Mouse (Mus musculus): Measurements from ENCODE around the gene Mfn1. TPM values are rescaled to one million over a fixed set of nuclear protein-coding genes. Genes with fewer than 3 reads are reported as not detected.

The Mfn1 gene
- polyA plus RNA-seq, 1 experiment from 2014 or later, result 41.7 TPM

DNA sequence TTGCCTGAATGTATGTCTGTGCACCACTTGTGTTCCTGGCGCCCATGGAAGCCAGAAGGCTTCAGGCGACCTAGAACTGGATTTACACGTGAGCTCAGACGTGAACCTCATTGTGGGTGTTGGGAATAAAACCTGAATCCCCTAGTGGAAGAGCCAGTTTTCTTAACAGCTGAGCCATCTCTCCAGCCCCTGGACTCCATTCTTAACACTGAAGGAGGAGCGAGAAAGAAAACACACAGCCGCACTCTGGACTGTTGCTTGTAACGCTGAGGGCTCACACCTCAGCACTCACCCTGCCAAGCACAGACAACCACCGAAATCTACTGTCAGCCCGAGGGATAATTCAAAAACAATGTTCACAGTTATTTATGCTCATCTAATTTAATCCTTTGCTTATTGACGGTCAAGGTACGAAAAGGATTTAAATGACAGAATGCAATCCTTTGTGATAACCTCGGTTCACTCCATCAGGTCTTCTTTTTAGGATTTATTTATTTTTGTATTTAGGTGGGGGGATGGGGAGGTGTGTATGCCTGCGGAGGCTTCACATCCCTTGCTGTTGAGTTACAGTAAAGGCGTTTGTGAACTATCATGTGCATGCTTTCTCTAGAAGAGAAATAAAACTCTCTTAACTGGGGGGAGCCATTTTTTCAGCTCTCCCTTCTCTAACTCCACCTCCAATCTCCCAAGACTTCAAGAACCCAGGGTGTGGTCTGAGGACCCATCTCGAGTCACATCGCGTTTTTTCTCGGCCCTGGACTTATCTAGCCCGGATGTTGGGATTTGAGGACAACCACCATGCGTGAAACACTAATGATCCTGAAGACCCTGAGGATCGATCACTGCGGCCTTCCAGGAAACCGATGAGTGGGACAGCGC, 19.5 kb upstream of the Mfn1 start, which contains the start of gene Zfp639:
Gene Zfp639 (plus strand): TSS at position 764 of the 879 bp plus-strand sequence.
- WGBS, result 7% methylated on average over 24 of the region's 24 CpGs
- H3K9ac ChIP-seq, result peak within 1 kb of the TSS; percentile 84
- no peaks in the 10 kb centered on the region for H3K9me3 ChIP-seq (ENCODE audit: control insufficient read depth, low read length)
- no peak; the same call in 1 of the 2 replicates for ATAC-seq (ENCODE audit: low FRiP score)
- no peaks in the 10 kb centered on the region for H3K27me3 ChIP-seq (ENCODE audit: control insufficient read depth, insufficient read depth, low read length)
- peak; percentile 46 for DNase-seq (ENCODE audit: low spot score)
- peak within 1 kb of the TSS; percentile 74 for H3K4me3 ChIP-seq (replicated peaks; ENCODE audit: low read length)
- H3K36me3 ChIP-seq (replicated peaks; ENCODE audit: control insufficient read depth, insufficient read depth), result 0 out of 2 replicates have a peak, but pooled peaks cover 2% of the 10 kb centered on the region
- H3K27ac ChIP-seq, result peak within 1 kb of the TSS; percentile 60
- H3K4me1 ChIP-seq (replicated peaks; ENCODE audit: control insufficient read depth, insufficient read depth, low read length), result peaks cover 21% of the 10 kb centered on the region; the same call in 1 of the 2 replicates
- H3K4me2 ChIP-seq (replicated peaks), result peak within 1 kb of the TSS; percentile 62

DNA sequence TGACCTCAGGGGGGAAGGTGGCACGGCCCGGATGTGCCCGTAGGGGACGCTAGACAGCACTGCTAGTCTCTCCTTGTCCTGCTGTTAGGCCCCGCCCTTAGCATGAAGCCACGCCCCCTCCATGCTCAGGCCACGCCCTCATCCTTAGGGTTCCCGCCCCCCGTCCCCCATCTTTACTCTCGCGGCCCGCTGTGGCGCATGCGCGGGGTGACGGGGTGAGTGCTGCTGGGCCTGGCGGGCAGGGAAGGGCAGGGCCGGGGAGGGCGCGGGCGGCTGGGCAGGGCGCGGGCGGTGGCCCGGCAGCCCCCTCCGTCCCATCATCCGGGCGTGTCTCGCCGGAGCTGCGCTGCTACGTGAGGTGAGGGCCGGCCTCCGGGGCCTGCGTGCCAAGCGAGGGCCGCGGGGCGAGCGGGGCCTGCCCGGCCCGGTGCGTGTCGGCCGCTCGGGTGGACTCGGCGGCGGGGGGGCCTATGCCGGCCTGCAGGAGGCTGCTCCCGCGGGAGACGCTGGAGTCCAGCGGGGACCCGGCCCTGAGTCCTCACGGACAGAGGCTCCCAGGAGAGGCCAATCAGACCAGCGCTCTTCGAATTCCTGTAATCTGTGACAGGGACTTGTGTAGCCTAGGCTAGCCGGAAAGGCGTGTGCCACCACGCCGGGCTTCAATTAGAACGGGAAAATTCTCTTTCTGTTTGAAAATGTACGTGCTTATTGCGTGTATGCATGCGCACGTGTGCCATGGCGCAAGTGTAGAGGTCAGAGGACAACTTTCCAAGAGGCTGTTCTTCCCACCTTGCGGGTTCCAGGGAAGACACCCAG, 18.7 kb upstream of the Mfn1 start:
- ATAC-seq (ENCODE audit: low FRiP score), result peak; percentile 94
- Histone ChIP-seq H3K4me1 (replicated peaks; ENCODE audit: control insufficient read depth, insufficient read depth, low read length) (peaks cover 21% of the 10 kb centered on the region; the same call in 1 of the 2 replicates), H3K9ac (peak overlapping the region; percentile 84), H3K27me3 (ENCODE audit: control insufficient read depth, insufficient read depth, low read length) (no peaks in the 10 kb centered on the region), H3K9me3 (ENCODE audit: control insufficient read depth, low read length) (no peaks in the 10 kb centered on the region), H3K4me3 (replicated peaks; ENCODE audit: low read length) (peak overlapping the region; percentile 74), H3K36me3 (replicated peaks; ENCODE audit: control insufficient read depth, insufficient read depth) (peaks cover 8% of the 10 kb centered on the region), H3K4me2 (replicated peaks) (peak overlapping the region; percentile 62), H3K27ac (peak overlapping the region; percentile 60)
- WGBS, result under 1% methylated on average over 69 of the region's 69 CpGs
- peak; percentile 93 for DNase-seq (ENCODE audit: low spot score)

DNA sequence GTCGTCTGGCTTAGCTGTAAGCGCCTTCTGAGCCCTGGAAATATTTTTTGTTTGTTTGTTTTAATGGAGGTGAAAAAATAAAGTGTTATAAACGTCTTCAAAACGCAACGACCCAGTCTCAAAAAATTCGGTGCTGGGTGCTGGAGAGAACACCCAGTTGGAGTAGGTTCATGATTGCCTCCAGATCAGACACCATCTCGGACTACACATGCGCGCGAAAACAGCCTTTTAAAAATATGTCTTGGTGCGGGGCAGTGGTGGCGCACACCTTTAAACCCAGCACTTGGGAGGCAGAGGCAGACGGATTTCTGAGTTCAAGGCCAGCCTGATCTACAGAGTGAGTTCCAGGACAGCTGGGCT, 18.1 kb upstream of the Mfn1 start:
- peaks cover 21% of the 10 kb centered on the region; the same call in 1 of the 2 replicates for H3K4me1 ChIP-seq (replicated peaks; ENCODE audit: control insufficient read depth, insufficient read depth, low read length)
- H3K9me3 ChIP-seq (ENCODE audit: control insufficient read depth, low read length), result no peaks in the 10 kb centered on the region
- peaks cover 13% of the 10 kb centered on the region for H3K36me3 ChIP-seq (replicated peaks; ENCODE audit: control insufficient read depth, insufficient read depth)
- 6% methylated on average over 13 of the region's 13 CpGs for WGBS
- H3K4me2 ChIP-seq (replicated peaks), result peak overlapping the region; percentile 62
- peak overlapping the region; percentile 74 for H3K4me3 ChIP-seq (replicated peaks; ENCODE audit: low read length)
- DNase-seq (ENCODE audit: low spot score), result peak; percentile 29
- ATAC-seq (ENCODE audit: low FRiP score), result no peak
- peak overlapping the region; percentile 84 for H3K9ac ChIP-seq
- no peak overlapping the region for H3K27ac ChIP-seq
- no peaks in the 10 kb centered on the region for H3K27me3 ChIP-seq (ENCODE audit: control insufficient read depth, insufficient read depth, low read length)

DNA sequence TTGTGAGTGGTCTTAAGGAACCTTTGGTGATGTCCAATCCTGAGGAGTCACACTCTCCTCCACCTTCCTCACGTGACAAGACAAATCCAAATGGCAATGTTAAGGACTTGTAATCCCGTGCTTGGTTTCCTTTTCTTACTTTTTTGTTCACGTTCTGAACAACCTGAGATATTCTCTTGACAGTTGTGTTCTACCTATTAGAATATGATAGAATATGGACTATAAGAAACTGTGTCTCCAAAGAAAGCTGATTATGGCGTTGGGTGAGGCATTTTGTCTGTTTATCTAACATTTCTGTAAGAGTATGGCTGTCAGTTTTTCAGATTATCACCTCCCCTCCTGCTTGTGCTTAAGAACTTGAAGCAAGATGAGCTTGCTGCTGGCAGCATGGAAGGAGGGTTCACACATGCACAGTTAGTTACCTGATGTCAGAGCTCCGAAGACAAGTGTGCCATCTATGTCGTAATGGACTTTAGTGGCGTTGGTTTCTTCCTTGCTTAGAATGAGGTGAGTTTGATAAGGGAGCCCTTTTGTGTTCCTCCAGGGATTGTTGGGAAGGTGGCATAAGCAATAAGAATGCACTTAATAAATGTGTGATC, 16.5 kb upstream of the Mfn1 start:
- Histone ChIP-seq H3K9me3 (ENCODE audit: control insufficient read depth, low read length) (no peaks in the 10 kb centered on the region), H3K4me1 (replicated peaks; ENCODE audit: control insufficient read depth, insufficient read depth, low read length) (peaks cover 21% of the 10 kb centered on the region; the same call in 1 of the 2 replicates), H3K27ac (no peak overlapping the region), H3K9ac (no peak overlapping the region), H3K36me3 (replicated peaks; ENCODE audit: control insufficient read depth, insufficient read depth) (peaks cover 28% of the 10 kb centered on the region), H3K4me3 (replicated peaks; ENCODE audit: low read length) (no peak overlapping the region), H3K27me3 (ENCODE audit: control insufficient read depth, insufficient read depth, low read length) (no peaks in the 10 kb centered on the region), H3K4me2 (replicated peaks) (no peak overlapping the region)
- no peak for ATAC-seq (ENCODE audit: low FRiP score)
- no peak for DNase-seq (ENCODE audit: low spot score)
- 94% methylated on average over 7 of the region's 7 CpGs for WGBS

DNA sequence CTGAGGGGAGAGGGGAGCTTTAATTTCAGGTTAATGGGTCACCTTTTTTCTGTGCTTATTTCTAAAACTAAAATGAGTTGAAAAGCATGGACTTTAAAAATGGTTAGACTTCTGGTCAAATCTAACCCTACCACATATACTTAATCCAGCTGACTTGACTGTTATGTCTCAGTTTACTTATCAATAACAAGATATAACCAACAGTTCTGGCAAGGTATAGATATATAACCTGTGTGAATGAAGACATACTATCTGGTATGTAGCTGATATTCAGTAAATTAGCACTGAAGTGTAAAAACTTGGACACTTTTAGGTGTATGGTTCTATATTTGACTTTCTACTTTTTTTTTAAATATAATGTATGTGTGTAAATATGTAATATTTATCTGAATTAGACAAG, 15.7 kb upstream of the Mfn1 start:
- no peak overlapping the region for H3K9ac ChIP-seq
- no peaks in the 10 kb centered on the region for H3K9me3 ChIP-seq (ENCODE audit: control insufficient read depth, low read length)
- no peak for DNase-seq (ENCODE audit: low spot score)
- H3K27me3 ChIP-seq (ENCODE audit: control insufficient read depth, insufficient read depth, low read length), result no peaks in the 10 kb centered on the region
- no peak overlapping the region for H3K4me2 ChIP-seq (replicated peaks)
- no peak overlapping the region for H3K4me3 ChIP-seq (replicated peaks; ENCODE audit: low read length)
- no peak overlapping the region for H3K27ac ChIP-seq
- peaks cover 21% of the 10 kb centered on the region; the same call in 1 of the 2 replicates for H3K4me1 ChIP-seq (replicated peaks; ENCODE audit: control insufficient read depth, insufficient read depth, low read length)
- ATAC-seq (ENCODE audit: low FRiP score), result no peak
- H3K36me3 ChIP-seq (replicated peaks; ENCODE audit: control insufficient read depth, insufficient read depth), result peaks cover 34% of the 10 kb centered on the region

DNA sequence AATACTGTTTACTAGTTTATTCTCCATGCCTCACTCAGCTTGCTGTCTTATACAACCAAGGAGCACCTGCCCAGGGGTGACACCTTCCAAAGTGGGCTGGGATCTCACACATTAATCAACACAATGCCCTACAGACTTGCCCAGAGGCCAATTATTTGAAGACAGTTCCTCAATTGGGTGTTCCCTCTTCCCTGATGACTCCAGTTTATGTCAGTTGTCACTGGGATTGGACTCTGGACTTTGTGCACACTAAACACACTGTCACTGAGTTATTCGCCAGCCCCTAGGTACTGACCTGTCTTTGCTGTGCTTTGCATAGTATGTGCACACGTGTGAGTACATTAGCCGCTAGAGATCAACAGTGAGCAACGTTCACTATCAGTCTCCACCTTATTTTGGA, 2.1 kb upstream of the Mfn1 start:
- H3K27ac ChIP-seq, result no peak overlapping the region
- DNase-seq (ENCODE audit: low spot score) (no peak), ATAC-seq (ENCODE audit: low FRiP score) (no peak)
- H3K4me2 ChIP-seq (replicated peaks), result no peak overlapping the region
- H3K36me3 ChIP-seq (replicated peaks; ENCODE audit: control insufficient read depth, insufficient read depth), result peaks cover 22% of the 10 kb centered on the region
- H3K4me3 ChIP-seq (replicated peaks; ENCODE audit: low read length), result no peak overlapping the region
- H3K9me3 ChIP-seq (ENCODE audit: control insufficient read depth, low read length), result 0 out of 2 replicates have a peak, but pooled peaks cover 5% of the 10 kb centered on the region
- 95% methylated on average over 4 of the region's 4 CpGs for WGBS
- no peak overlapping the region for H3K9ac ChIP-seq
- no peaks in the 10 kb centered on the region for H3K27me3 ChIP-seq (ENCODE audit: control insufficient read depth, insufficient read depth, low read length)
- peaks cover 7% of the 10 kb centered on the region for H3K4me1 ChIP-seq (replicated peaks; ENCODE audit: control insufficient read depth, insufficient read depth, low read length)

DNA sequence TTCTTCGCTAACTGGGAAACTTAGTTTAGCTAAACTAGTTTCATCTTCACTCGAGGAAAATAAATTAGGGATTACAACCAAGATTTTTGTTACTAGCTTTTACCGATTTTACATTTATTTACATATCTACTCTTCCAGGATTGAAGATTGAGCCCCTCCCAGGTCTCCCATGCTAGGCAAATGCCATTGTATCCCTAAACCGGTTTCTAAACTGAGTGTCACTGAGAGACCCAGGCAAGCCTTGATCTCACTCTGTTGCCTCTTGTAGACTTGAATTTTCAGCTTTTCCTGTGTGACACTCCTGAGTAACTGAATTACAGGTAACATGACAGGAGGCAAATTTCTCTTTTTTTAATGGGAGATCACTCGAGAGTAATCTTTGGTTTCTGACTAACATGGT, 776 bp downstream of the Mfn1 start:
- Histone ChIP-seq H3K9me3 (ENCODE audit: control insufficient read depth, low read length) (0 out of 2 replicates have a peak, but pooled peaks cover 5% of the 10 kb centered on the region), H3K27me3 (ENCODE audit: control insufficient read depth, insufficient read depth, low read length) (no peaks in the 10 kb centered on the region), H3K27ac (0 out of 2 replicates have a peak overlapping the region, but pooled peaks have one; percentile 72), H3K4me2 (replicated peaks) (peak overlapping the region; percentile 64), H3K4me3 (replicated peaks; ENCODE audit: low read length) (peak overlapping the region; percentile 75), H3K4me1 (replicated peaks; ENCODE audit: control insufficient read depth, insufficient read depth, low read length) (peaks cover 7% of the 10 kb centered on the region), H3K36me3 (replicated peaks; ENCODE audit: control insufficient read depth, insufficient read depth) (peaks cover 33% of the 10 kb centered on the region), H3K9ac (peak overlapping the region; percentile 70)
- no peak for ATAC-seq (ENCODE audit: low FRiP score)
- 14% methylated on average over 5 of the region's 5 CpGs for WGBS
- no peak for DNase-seq (ENCODE audit: low spot score)

DNA sequence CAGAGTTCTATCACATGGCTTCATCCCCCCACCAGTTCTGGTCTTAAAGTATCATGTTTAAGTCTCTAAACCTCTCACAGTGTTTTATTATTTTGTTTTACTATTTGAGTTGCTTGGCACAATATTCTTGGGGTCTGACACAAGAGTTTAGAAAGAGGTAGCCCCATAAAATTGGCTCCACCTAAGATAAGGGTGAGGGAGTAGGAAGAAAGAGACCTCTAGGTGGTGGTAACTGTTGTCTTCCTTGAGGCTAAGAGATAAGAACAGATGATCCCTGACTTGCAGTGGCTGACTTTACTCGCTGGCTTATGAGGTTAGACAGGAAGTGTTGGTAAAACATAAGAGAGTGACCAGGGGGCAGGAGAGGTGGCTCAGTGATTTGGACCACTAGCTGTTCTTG, 6.4 kb downstream of the Mfn1 start:
- H3K27me3 ChIP-seq (ENCODE audit: control insufficient read depth, insufficient read depth, low read length), result no peaks in the 10 kb centered on the region
- ATAC-seq (ENCODE audit: low FRiP score) (no peak), DNase-seq (ENCODE audit: low spot score) (no peak)
- peaks cover 83% of the 10 kb centered on the region for H3K36me3 ChIP-seq (replicated peaks; ENCODE audit: control insufficient read depth, insufficient read depth)
- no peak overlapping the region for H3K4me2 ChIP-seq (replicated peaks)
- H3K9me3 ChIP-seq (ENCODE audit: control insufficient read depth, low read length), result no peaks in the 10 kb centered on the region
- no peak overlapping the region for H3K9ac ChIP-seq
- WGBS, result 91% methylated on average over 1 of the region's 1 CpGs
- H3K27ac ChIP-seq, result no peak overlapping the region
- H3K4me1 ChIP-seq (replicated peaks; ENCODE audit: control insufficient read depth, insufficient read depth, low read length), result no peaks in the 10 kb centered on the region
- no peak overlapping the region for H3K4me3 ChIP-seq (replicated peaks; ENCODE audit: low read length)

DNA sequence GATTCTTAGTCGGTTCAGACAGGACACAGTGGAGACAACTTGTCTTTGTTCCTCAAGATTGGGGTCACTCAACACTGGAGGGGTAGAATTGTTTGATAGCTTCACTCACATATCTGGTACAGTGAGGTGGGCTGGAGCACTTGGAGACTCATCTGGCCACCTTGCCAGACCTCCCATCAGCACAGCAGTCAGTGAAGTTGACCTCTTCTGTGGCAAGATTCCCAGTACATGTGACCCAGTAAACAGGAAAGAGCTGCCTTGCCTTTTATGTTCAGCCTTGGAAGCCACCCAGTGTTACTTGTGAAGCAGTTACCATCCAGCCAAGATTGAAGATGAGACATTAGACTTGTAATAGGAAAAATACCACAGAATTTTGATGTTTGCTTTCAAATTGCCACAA, 8.3 kb downstream of the Mfn1 start:
- no peak for ATAC-seq (ENCODE audit: low FRiP score)
- Histone ChIP-seq H3K9me3 (ENCODE audit: control insufficient read depth, low read length) (no peaks in the 10 kb centered on the region), H3K9ac (no peak overlapping the region), H3K4me1 (replicated peaks; ENCODE audit: control insufficient read depth, insufficient read depth, low read length) (no peaks in the 10 kb centered on the region), H3K27me3 (ENCODE audit: control insufficient read depth, insufficient read depth, low read length) (no peaks in the 10 kb centered on the region), H3K27ac (no peak overlapping the region), H3K36me3 (replicated peaks; ENCODE audit: control insufficient read depth, insufficient read depth) (peaks cover 82% of the 10 kb centered on the region), H3K4me2 (replicated peaks) (no peak overlapping the region), H3K4me3 (replicated peaks; ENCODE audit: low read length) (no peak overlapping the region)
- WGBS, result 46% methylated on average over 1 of the region's 1 CpGs
- no peak for DNase-seq (ENCODE audit: low spot score)

All from hindbrain, embryonic 14.5 days (tissue).